Mouse (Mus musculus) G1E (cell line): ENCODE measurements at regions not wholly inside any gene's neighbourhood (a gene's known extent, or its start where the extent isn't known, plus 50 kb on each side); places are given as distances from the start of the nearest gene placed in this dataset.

Source experiments
- ATAC-seq: 2 replicates; pipeline ENCODE4 v1.8.0; 2016; ENCODE audit warnings: mild to moderate bottlenecking; ENCODE audit not compliant: insufficient number of reproducible peaks, poor library complexity, low FRiP score, severe bottlenecking; ENCODE audit errors: extremely low read depth
- DNase-seq: peaks from one replicate; pipeline ENCODE4 v3.0.0; 2012; ENCODE audit warnings: low spot score
- H3K27me3 ChIP-seq: 2 replicates; pipeline ENCODE4 v1.6.1; 2012; ENCODE audit warnings: mild to moderate bottlenecking, low read length, inconsistent platforms; ENCODE audit not compliant: insufficient read depth
- H3K36me3 ChIP-seq: replicated peaks from 2 replicates; pipeline ENCODE3; 2012; ENCODE audit warnings: mild to moderate bottlenecking, inconsistent platforms
- H3K4me1 ChIP-seq: 2 replicates; pipeline ENCODE4 v1.6.1; 2012; ENCODE audit warnings: low read depth, low read length, inconsistent platforms, mixed read lengths; ENCODE audit not compliant: insufficient read depth
- H3K4me3 ChIP-seq: 2 replicates; pipeline ENCODE4 v1.5.1; 2012; ENCODE audit warnings: low read depth, mild to moderate bottlenecking, inconsistent platforms, low read length, moderate library complexity, mixed read lengths
- H3K9me3 ChIP-seq: replicated peaks from 2 replicates; pipeline ENCODE4 v1.6.1; 2012; ENCODE audit warnings: inconsistent platforms
- CTCF ChIP-seq: IDR thresholded peaks from 2 replicates; pipeline ENCODE4 v1.5.1; 2012; ENCODE audit warnings: low read depth, low read length, inconsistent platforms, mixed read lengths
- GATA1 ChIP-seq: IDR thresholded peaks from 2 replicates; pipeline ENCODE4 v1.6.1; 2012; ENCODE audit warnings: borderline replicate concordance, low read length, inconsistent platforms, mixed read lengths
- GATA2 ChIP-seq: IDR thresholded peaks from 2 replicates; pipeline ENCODE4 v1.6.1; 2012; ENCODE audit warnings: low read depth, low read length, inconsistent platforms, borderline replicate concordance
- POLR2AphosphoS5 ChIP-seq: IDR thresholded peaks from 2 replicates; pipeline ENCODE4 v1.6.1; 2012; ENCODE audit warnings: low read depth, low read length, inconsistent platforms; ENCODE audit not compliant: insufficient replicate concordance
- TAL1 ChIP-seq: conservative IDR thresholded peaks from 2 replicates; pipeline ENCODE4 v1.6.1; 2012; ENCODE audit warnings: low read depth, low read length, inconsistent platforms, mixed read lengths

- Histone ChIP-seq H3K36me3 (peaks cover 17% of the 10 kb centered on the region), H3K4me3 (peak overlapping the region; percentile 31; the same call in 1 of the 2 replicates), H3K9me3 (no peaks in the 10 kb centered on the region), H3K4me1 (peaks cover 90% of the 10 kb centered on the region), H3K27me3 (no peaks in the 10 kb centered on the region)
- ATAC-seq (no peak), DNase-seq (peak; percentile 16)
- TF ChIP-seq TAL1 (peak; percentile 53), GATA1 (no peak), GATA2 (no peak)
These were observed 61.0 kb upstream of the Haao start for GRCm38 (mm10) chr17:83908811-83909210.

GRCm38 (mm10) chr17:83907538-83907937, 59.8 kb upstream of the Haao start:
- no peak for ATAC-seq

GRCm38 (mm10) chr17:83906751-83907537, 59.2 kb upstream of the Haao start:
- Histone ChIP-seq H3K4me1 (peaks cover 92% of the 10 kb centered on the region), H3K9me3 (no peaks in the 10 kb centered on the region), H3K4me3 (peak overlapping the region; percentile 56; the same call in 1 of the 2 replicates), H3K27me3 (no peaks in the 10 kb centered on the region; the same call in 1 of the 2 replicates), H3K36me3 (peaks cover 10% of the 10 kb centered on the region)
- TF ChIP-seq CTCF (no peak), TAL1 (peak; percentile 96), GATA1 (no peak), GATA2 (no peak)
- peak; percentile 85 for ATAC-seq
- peak; percentile 61 for DNase-seq

More at GRCm38 (mm10) chr17:83907538-83907937, 59.8 kb upstream of the Haao start:
- no peak for DNase-seq
- H3K36me3 ChIP-seq = peaks cover 15% of the 10 kb centered on the region
- H3K4me3 ChIP-seq = peak overlapping the region; percentile 56; the same call in 1 of the 2 replicates
- TF ChIP-seq GATA2 (no peak), TAL1 (peak; percentile 81)
- H3K9me3 ChIP-seq = no peaks in the 10 kb centered on the region
- no peaks in the 10 kb centered on the region for H3K27me3 ChIP-seq
- peaks cover 92% of the 10 kb centered on the region for H3K4me1 ChIP-seq

GRCm38 (mm10) chr17:83903467-83903866, 55.7 kb upstream of the Haao start:
- peak; percentile 64 for DNase-seq
- Histone ChIP-seq H3K27me3 (peaks cover 10% of the 10 kb centered on the region; the same call in 1 of the 2 replicates), H3K4me3 (no peak overlapping the region; the same call in 1 of the 2 replicates), H3K36me3 (no peaks in the 10 kb centered on the region), H3K9me3 (no peaks in the 10 kb centered on the region), H3K4me1 (peaks cover 71% of the 10 kb centered on the region)
- ATAC-seq = no peak; the same call in 1 of the 2 replicates
- TF ChIP-seq TAL1 (no peak), CTCF (peak; percentile 93), GATA1 (no peak)

GRCm38 (mm10) chr17:83902523-83902922, 54.8 kb upstream of the Haao start:
- TF ChIP-seq GATA1 (no peak), GATA2 (no peak), TAL1 (no peak), CTCF (no peak), POLR2AphosphoS5 (no peak)
- peaks cover 68% of the 10 kb centered on the region for H3K4me1 ChIP-seq
- ATAC-seq = no peak

GRCm38 (mm10) chr17:83902091-83902490, 54.3 kb upstream of the Haao start:
- H3K27me3 ChIP-seq = peaks cover 10% of the 10 kb centered on the region; the same call in 1 of the 2 replicates
- no peak for ATAC-seq
- no peak for TF ChIP-seq GATA1
- no peak for TF ChIP-seq TAL1
- TF ChIP-seq CTCF = no peak
- TF ChIP-seq POLR2AphosphoS5 = no peak
- no peak for TF ChIP-seq GATA2
- H3K9me3 ChIP-seq = no peaks in the 10 kb centered on the region
- no peak overlapping the region for H3K4me3 ChIP-seq
- H3K36me3 ChIP-seq = no peaks in the 10 kb centered on the region
- no peak for DNase-seq
- H3K4me1 ChIP-seq = peaks cover 68% of the 10 kb centered on the region

More at GRCm38 (mm10) chr17:83902523-83902922, 54.8 kb upstream of the Haao start:
- Histone ChIP-seq H3K4me3 (no peak overlapping the region), H3K27me3 (peaks cover 10% of the 10 kb centered on the region; the same call in 1 of the 2 replicates), H3K36me3 (no peaks in the 10 kb centered on the region), H3K9me3 (no peaks in the 10 kb centered on the region)
- DNase-seq = no peak
